Mouse (Mus musculus) testis, postnatal 10 days (tissue): ENCODE data around the gene Utf1.
A peak's percentile ranks its signal among the peaks of the same experiment; 100 is the strongest.

Experiments
- DNase-seq: peaks from one replicate; pipeline ENCODE4 v3.0.0; 2021; ENCODE audit warnings: low spot score

The Utf1 gene

GRCm38 (mm10) chr7:139972923-139973331 lies 29.3 kb downstream of the Utf1 start:
- no peak for DNase-seq

- no peak for DNase-seq
These were observed 30.7 kb downstream of the Utf1 start for GRCm38 (mm10) chr7:139974307-139974706.

GRCm38 (mm10) chr7:139975471-139975870 lies 31.9 kb downstream of the Utf1 start:
- DNase-seq = no peak

GRCm38 (mm10) chr7:139978278-139978892 lies 34.8 kb downstream of the Utf1 start, which contains the start of gene 6430531B16Rik:
Gene 6430531B16Rik (minus strand): TSS chr7:139978755.
- DNase-seq = peak; percentile 91

DNA sequence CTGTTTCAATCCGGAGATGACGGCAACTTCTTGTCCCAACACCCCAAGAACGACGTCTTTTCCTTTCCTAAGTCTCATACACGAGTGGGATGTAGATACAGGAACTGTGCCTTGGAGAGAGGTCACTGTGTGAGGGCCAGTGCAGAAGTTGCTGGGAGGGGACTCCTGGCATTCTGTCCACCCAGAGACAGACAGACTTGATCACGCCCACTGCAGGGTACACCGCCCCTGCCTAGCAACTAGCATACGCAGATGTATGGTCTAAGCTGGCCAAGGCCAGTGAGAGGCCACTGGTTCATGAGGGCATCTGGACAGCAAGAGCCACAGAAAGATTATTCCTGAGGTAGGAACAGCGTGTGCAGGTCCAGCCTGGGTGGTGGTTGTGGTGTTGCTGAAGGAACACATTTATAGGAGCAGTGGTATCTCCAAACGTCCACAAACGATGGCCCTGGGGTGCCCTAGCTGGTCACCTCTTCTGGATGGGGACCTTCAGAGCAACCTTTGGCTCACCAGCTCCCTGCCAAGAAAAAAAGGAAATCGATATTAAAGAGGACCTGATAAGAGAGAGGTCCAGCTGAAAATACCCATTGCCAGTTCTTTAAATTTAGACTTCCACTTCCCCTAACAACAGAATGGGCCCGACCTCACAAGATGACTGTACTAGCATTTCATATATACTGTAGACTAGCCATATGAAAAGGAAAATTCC lies 35.6 kb downstream of the Utf1 start:
- no peak for DNase-seq

DNA sequence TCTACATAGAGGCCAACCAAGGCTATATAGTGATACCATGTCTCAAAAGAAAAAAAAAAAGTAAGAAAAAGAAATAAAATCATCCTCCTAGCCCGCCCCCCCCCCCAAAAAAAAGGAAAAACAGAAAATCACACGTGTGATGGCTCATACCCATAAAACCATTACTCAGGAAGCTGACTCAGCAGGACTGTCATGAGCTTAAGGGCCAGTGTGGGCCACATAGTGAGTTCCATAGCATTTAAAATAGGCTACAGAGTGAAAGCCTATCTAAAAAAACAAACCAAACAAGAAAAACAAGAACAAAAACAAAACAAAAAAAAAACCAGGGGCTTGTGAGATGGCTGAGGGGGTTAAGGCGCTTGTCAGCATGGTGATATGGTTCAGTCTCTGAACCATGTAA lies 37.2 kb downstream of the Utf1 start:
- DNase-seq = no peak

- no peak for DNase-seq
These were observed 38.5 kb downstream of the Utf1 start for GRCm38 (mm10) chr7:139982058-139982457.

DNA sequence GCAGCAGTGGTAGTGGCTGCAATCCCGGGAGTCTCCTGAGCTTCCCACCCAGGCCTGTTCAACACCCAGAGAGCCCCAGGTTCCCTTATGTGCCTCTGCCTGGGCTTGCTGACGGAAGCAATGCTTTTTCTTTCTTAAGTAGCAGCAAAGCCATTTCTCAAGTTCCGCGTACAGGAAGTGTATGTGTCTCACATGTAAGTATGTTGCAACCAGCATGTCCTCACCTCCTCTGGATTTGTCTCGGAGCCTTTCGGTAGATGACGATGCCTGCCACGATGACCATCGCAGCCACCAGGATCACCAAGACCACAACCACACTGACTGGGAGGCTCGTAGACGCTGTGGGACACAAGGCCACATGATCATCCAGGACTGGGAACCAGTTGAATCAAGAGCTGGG lies 40.9 kb downstream of the Utf1 start:
- no peak for DNase-seq

GRCm38 (mm10) chr7:139988272-139988671 lies 44.7 kb downstream of the Utf1 start:
- no peak for DNase-seq

DNA sequence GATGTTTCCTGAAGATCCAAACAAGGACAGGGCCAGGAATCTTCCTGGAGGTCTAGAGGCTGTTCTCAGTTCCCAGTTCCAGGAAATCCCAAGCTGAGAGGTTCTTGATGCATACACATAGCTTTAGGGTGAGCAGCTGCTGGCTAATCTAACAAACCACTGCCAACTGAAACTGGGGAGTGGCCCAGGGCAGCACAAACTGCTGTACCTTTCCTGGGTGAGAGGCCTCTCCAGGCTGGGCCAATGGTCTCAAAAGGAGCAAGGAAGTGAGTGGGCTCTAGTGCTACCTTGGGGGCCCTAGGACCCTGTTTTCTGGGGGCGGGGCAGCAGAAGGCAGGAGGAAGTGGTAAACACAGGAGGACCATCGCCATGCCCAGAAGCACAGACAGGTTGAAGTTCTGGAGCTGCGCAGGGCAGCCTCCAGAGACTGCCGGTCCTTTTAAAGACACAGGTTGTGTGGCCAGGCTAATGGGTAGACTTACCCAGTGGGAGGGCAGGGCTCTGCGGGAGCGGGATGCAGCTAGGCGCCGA lies 47.3 kb downstream of the Utf1 start:
- DNase-seq = no peak

DNA sequence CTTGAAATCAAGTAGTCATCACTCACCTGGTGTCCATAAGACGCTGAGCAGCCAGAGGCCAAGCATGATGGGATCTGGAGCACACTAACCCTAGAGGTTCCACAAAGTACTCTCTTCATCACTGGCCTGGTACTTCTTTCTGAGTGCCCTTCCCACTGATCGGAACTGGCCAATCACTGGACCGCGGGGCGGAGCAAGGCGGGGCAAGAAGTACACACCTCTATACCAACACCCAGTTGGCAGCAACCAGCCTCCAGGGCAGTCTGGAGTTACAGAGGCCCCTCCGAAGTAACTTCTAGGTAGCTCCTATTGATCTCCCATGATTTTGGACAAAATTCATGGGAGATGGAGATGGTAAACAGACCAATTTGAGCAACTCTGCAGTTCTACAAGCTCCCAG lies 48.8 kb downstream of the Utf1 start, which contains the start of gene Adam8:
TSS of gene Adam8 (minus strand) at position 157 of the 400 bp plus-strand sequence.
- DNase-seq = no peak

- no peak for DNase-seq
These were observed 49.9 kb downstream of the Utf1 start for GRCm38 (mm10) chr7:139993532-139993931.

DNA sequence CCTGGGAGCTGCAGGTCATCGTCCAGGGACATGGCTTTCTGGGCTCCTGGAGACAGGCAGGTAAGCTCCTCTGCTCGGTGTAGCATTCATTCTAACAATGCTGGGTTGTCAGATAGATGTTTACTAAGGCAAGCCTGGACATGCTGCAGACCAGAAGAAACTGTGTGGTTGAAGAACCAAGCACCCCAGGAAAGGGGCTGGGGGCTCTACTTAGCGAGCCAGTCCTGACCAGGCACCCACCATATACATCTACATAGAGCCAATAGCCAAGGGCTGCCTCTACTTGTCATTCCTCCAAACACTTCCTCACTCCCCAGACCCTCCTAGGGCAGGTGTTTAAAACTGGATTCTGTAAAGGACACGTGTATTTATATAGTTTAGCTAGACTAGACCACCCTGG lies 50.6 kb downstream of the Utf1 start:
- DNase-seq = no peak

GRCm38 (mm10) chr7:139994676-139995075 lies 51.1 kb downstream of the Utf1 start:
- DNase-seq = peak; percentile 82
